Mouse (Mus musculus) liver, embryonic 14.5 days (tissue): ENCODE measurements around the gene Gm13723. TPM values are rescaled to one million over a fixed set of nuclear protein-coding genes. Genes with fewer than 3 reads are reported as not detected.

Source experiments
- ATAC-seq: fragments of 200-750 bp; cut with Nextera tagmentation; 2 replicates; pipeline ENCODE4 v1.8.0; 2017; ENCODE audit warnings: moderate number of reproducible peaks, mild to moderate bottlenecking, moderate library complexity; ENCODE audit not compliant: insufficient read depth
- DNase-seq, 3 experiments: peaks; one replicate each; pipeline ENCODE4 v3.0.0-alpha.2; 2012 to 2013; ENCODE audit warnings: low read depth in 3 of 3, low spot score in 3 of 3
- H3K27ac ChIP-seq: fragments of 300-500 bp; sonication (generic); 2 replicates; pipeline ENCODE4 v1.5.1; 2014; ENCODE audit warnings: moderate library complexity, mild to moderate bottlenecking, control low read depth, inconsistent platforms
- H3K27me3 ChIP-seq: fragments of 300-500 bp; sonication (generic); 2 replicates; pipeline ENCODE4 v1.6.1; 2014; ENCODE audit warnings: mild to moderate bottlenecking, low read length, moderate library complexity; ENCODE audit not compliant: control insufficient read depth, insufficient read depth
- H3K36me3 ChIP-seq: fragments of 300-500 bp; sonication (generic); replicated peaks from 2 replicates; pipeline ENCODE4 v1.6.1; 2014; ENCODE audit warnings: low read depth; ENCODE audit not compliant: control insufficient read depth, insufficient read depth
- H3K4me1 ChIP-seq, 2 experiments: fragments of 200-500 bp in 1 of 2; fragments of 300-500 bp in 1 of 2; sonication (generic) in 1 of 2; replicated peaks; 2 replicates each; pipeline ENCODE4 v1.6.1; 2012 to 2014; ENCODE audit warnings: antibody characterized with exemption in 1 of 2, inconsistent platforms in 1 of 2, low read length in 1 of 2; ENCODE audit not compliant: control insufficient read depth in 2 of 2, insufficient read depth in 2 of 2
- H3K4me2 ChIP-seq: fragments of 300-500 bp; sonication (generic); 2 replicates; pipeline ENCODE4 v1.6.1; 2014; ENCODE audit warnings: low read depth, mild to moderate bottlenecking, control low read depth, moderate library complexity
- H3K4me3 ChIP-seq, 2 experiments: fragments of 200-500 bp in 1 of 2; fragments of 300-500 bp in 1 of 2; sonication (generic) in 1 of 2; 2 replicates each; pipeline ENCODE4 v1.5.1; 2012 to 2014; ENCODE audit warnings: low read depth in 2 of 2, low read length in 2 of 2, mild to moderate bottlenecking in 2 of 2, control low read depth in 1 of 2, inconsistent platforms in 1 of 2, moderate library complexity in 1 of 2; ENCODE audit not compliant: insufficient read depth in 1 of 2
- H3K9ac ChIP-seq: fragments of 300-500 bp; sonication (generic); replicated peaks from 2 replicates; pipeline ENCODE4 v1.6.1; 2014; ENCODE audit warnings: mild to moderate bottlenecking, control low read depth, moderate library complexity
- H3K9me3 ChIP-seq: fragments of 300-500 bp; sonication (generic); 2 replicates; pipeline ENCODE4 v1.6.1; 2016; ENCODE audit warnings: low read length, mixed read lengths; ENCODE audit not compliant: control insufficient read depth
- CTCF ChIP-seq: IDR thresholded peaks from 2 replicates; pipeline ENCODE4 v1.5.1; 2016; ENCODE audit warnings: antibody characterized with exemption, low read depth, control low read depth
- EP300 ChIP-seq: IDR thresholded peaks from 2 replicates; pipeline ENCODE4 v1.6.1; 2016; ENCODE audit warnings: antibody characterized with exemption, low read depth
- WGBS: fragments of 180-500 bp; shearing (Covaris S2); extraction: QIAGEN DNeasy Blood & Tissue Kit; methylation state at CpG from one replicate; pipeline ENCODE4 v1.1.7; 2014; ENCODE audit not compliant: insufficient replicate concordance; 5-methylcytosine and 5-hydroxymethylcytosine counted together
- polyA plus RNA-seq, 2 experiments: library from polyadenylated mRNA; depleted of rRNA in 1 of 2; stranded (reverse) in 1 of 2; unstranded in 1 of 2; fragments of >200 nt; fragmentation: Nextera tagmentation in 1 of 2; extraction: Ambion mirVana in 1 of 2; gene quantifications; 2 replicates each; pipeline versions ENCODE4 v1.2.1 to v1.2.3; 2012 to 2014

Gm13723 gene
- polyA plus RNA-seq (2012; rRNA removed) (not detected in 2 replicates), polyA plus RNA-seq (2014; fragmentation: Nextera tagmentation; extraction: Ambion mirVana) (not detected in 2 replicates)

DNA sequence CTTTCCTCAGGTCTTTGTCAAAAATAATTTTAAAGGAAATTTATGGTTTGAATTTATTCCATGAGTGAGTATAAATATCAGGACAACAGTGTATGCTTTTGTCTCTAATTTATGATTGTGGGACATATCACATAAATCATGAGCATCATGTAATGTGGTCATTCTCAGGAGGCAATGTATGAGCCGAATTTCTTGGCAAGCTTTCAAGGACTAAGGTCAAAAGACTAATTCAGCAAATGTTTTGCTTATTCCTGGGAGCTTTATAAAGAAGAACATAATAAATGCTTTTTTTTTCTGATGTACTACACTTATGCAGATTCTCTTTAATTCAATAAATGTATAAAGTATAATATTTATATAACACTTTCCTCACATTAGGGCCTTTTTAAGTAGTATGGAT, at the start of gene Gm13723:
Gene Gm13723, minus strand, starts transcription at position 101 of the 400 bp plus-strand sequence.
- ATAC-seq = no peak
- no peak within 1 kb of the TSS for H3K27ac ChIP-seq
- H3K9ac ChIP-seq = no peak within 1 kb of the TSS
- no peak for DNase-seq
- no peaks in the 10 kb centered on the region for H3K4me1 ChIP-seq
- H3K9me3 ChIP-seq = no peaks in the 10 kb centered on the region
- WGBS = 42% methylated on average over 1 of the region's 1 CpGs
- no peak within 1 kb of the TSS for H3K4me2 ChIP-seq
- H3K36me3 ChIP-seq = no peaks in the 10 kb centered on the region
- no peak within 1 kb of the TSS for H3K4me3 ChIP-seq
- TF ChIP-seq CTCF (no peak), EP300 (no peak)
- no peaks in the 10 kb centered on the region for H3K27me3 ChIP-seq

DNA sequence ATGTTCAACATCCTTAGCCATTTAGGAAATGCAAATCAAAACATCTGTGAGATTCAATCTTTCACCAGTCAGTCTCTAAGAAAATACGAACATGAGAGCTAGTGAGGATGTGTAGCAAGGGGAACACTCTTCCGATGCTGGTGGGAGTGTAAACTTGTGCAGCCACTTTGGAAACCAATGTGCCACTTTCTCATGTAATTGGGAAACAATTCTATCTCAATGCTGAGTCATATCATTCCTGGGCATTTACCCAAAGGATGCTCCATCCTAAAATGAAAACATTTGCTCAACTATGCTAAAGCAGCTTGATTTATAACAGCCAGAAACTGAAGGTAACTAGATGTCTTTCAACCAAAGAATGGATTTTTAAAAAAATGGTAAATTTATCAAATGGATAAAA, 31.0 kb upstream of the Gm13723 start:
- H3K27me3 ChIP-seq = no peaks in the 10 kb centered on the region
- WGBS = 58% methylated on average over 2 of the region's 2 CpGs
- H3K4me3 ChIP-seq = no peak overlapping the region
- H3K27ac ChIP-seq = no peak overlapping the region
- no peak for DNase-seq
- no peak for ATAC-seq
- H3K36me3 ChIP-seq = no peaks in the 10 kb centered on the region
- H3K4me1 ChIP-seq = no peaks in the 10 kb centered on the region
- TF ChIP-seq EP300 = no peak
- TF ChIP-seq CTCF = no peak
- no peak overlapping the region for H3K9ac ChIP-seq
- no peak overlapping the region for H3K4me2 ChIP-seq
- no peaks in the 10 kb centered on the region for H3K9me3 ChIP-seq

DNA sequence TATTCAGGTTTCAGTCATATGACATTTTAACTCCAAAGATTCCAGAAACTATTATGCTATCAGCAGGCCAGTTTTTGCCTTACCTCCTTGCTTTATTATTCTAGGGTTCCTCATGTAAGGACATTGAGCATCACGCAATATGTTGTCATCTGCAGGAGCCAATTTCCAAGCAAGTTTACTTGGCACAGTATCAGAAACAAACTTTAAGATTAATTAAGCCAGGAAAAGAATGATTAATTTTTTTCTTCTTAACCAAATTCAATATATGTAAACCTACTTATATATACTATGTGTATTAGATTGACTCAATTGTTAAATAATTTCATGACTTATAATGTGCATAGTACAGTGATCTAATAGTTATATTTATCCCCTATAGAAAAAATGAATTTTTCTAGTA, 17.5 kb upstream of the Gm13723 start, which contains the start of gene Olfr1097:
Gene Olfr1097, minus strand, starts transcription at position 101 of the 400 bp plus-strand sequence.
- no peaks in the 10 kb centered on the region for H3K27me3 ChIP-seq
- no peak within 1 kb of the TSS for H3K27ac ChIP-seq
- TF ChIP-seq CTCF (no peak), EP300 (no peak)
- no peak within 1 kb of the TSS for H3K4me2 ChIP-seq
- H3K9me3 ChIP-seq = no peaks in the 10 kb centered on the region
- H3K36me3 ChIP-seq = no peaks in the 10 kb centered on the region
- no peak within 1 kb of the TSS for H3K9ac ChIP-seq
- no peak for DNase-seq
- WGBS = 70% methylated on average over 1 of the region's 1 CpGs
- no peak for ATAC-seq
- no peaks in the 10 kb centered on the region for H3K4me1 ChIP-seq
- no peak within 1 kb of the TSS for H3K4me3 ChIP-seq

DNA sequence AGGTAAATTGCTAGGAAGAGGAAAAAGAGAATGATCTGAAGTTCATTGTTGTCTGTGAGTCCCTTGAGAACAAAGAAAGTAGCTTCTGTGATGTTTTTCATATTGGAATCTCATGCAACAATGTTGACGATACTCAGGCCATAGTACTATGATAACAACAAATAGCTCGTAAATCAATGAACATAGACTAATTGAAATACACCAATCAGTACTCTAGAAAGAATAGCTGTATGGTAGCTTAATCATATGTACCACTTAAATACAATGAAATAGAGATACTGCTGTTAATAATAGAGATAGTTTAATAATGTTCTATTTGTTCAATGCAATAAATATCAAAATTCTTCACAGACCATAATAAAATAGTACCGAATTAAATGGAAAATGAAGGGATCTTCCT, 23.0 kb downstream of the Gm13723 start, which contains the start of gene Olfr1095:
Gene Olfr1095, minus strand, starts transcription at position 101 of the 400 bp plus-strand sequence.
- Histone ChIP-seq H3K27me3 (no peaks in the 10 kb centered on the region), H3K4me3 (no peak within 1 kb of the TSS), H3K36me3 (no peaks in the 10 kb centered on the region), H3K4me1 (no peaks in the 10 kb centered on the region), H3K9me3 (no peaks in the 10 kb centered on the region), H3K4me2 (no peak within 1 kb of the TSS), H3K27ac (no peak within 1 kb of the TSS), H3K9ac (no peak within 1 kb of the TSS)
- no peak for TF ChIP-seq CTCF
- no peak for TF ChIP-seq EP300
- ATAC-seq (no peak), DNase-seq (no peak)
- 70% methylated on average over 3 of the region's 3 CpGs for WGBS

DNA sequence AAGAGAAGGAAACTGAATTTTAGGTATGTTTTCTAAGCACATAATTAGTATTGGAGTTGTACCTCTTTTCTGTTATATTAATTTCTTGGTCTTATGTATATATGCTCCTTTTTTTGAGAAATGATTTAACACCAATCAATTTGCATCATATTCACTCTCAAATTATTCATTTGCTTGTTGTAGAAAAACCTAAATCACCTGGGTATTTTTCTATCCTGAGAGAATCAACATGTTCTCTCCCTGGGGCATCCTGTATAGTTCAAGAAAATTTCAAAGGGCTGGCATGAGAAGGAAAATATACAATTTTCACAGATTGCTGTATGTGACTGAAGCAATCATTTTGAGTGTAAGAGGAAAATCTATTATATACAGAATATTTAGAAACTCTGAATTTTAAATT, 50.2 kb downstream of the Gm13723 start, which contains the start of gene Olfr1094:
Gene Olfr1094, plus strand, starts transcription at position 301 of the 400 bp plus-strand sequence.
- TF ChIP-seq EP300 (no peak), CTCF (no peak)
- no peaks in the 10 kb centered on the region for H3K27me3 ChIP-seq
- ATAC-seq (no peak), DNase-seq (no peak)
- no peaks in the 10 kb centered on the region for H3K9me3 ChIP-seq
- no peaks in the 10 kb centered on the region for H3K4me1 ChIP-seq
- H3K4me2 ChIP-seq = no peak within 1 kb of the TSS
- H3K36me3 ChIP-seq = no peaks in the 10 kb centered on the region
- no peak within 1 kb of the TSS for H3K4me3 ChIP-seq
- no peak within 1 kb of the TSS for H3K27ac ChIP-seq
- no peak within 1 kb of the TSS for H3K9ac ChIP-seq

Other genes starting within 250 kb of the Gm13723 start
- gene Olfr1084, start 235.1 kb downstream of the Gm13723 start, polyA plus RNA-seq (2012; rRNA removed) = not detected in 2 replicates
- not detected in 2 replicates for gene Olfr1084, start 235.1 kb downstream of the Gm13723 start, polyA plus RNA-seq (2014; fragmentation: Nextera tagmentation; extraction: Ambion mirVana)
- not detected in 2 replicates for gene Olfr1085, start 212.8 kb downstream of the Gm13723 start, polyA plus RNA-seq (2012; rRNA removed)
- not detected in 2 replicates for gene Olfr1085, start 212.8 kb downstream of the Gm13723 start, polyA plus RNA-seq (2014; fragmentation: Nextera tagmentation; extraction: Ambion mirVana)
- gene Olfr1086, start 194.7 kb downstream of the Gm13723 start, polyA plus RNA-seq (2012; rRNA removed) = not detected in 2 replicates
- not detected in 2 replicates for gene Olfr1086, start 194.7 kb downstream of the Gm13723 start, polyA plus RNA-seq (2014; fragmentation: Nextera tagmentation; extraction: Ambion mirVana)
- not detected in 2 replicates for gene Olfr1087, start 176.4 kb downstream of the Gm13723 start, polyA plus RNA-seq (2012; rRNA removed)
- not detected in 2 replicates for gene Olfr1087, start 176.4 kb downstream of the Gm13723 start, polyA plus RNA-seq (2014; fragmentation: Nextera tagmentation; extraction: Ambion mirVana)
- gene Olfr1089, start 141.1 kb downstream of the Gm13723 start, polyA plus RNA-seq (2012; rRNA removed) = not detected in 2 replicates
- gene Olfr1089, start 141.1 kb downstream of the Gm13723 start, polyA plus RNA-seq (2014; fragmentation: Nextera tagmentation; extraction: Ambion mirVana) = not detected in 2 replicates
- not detected in 2 replicates for gene Olfr1090, start 115.8 kb downstream of the Gm13723 start, polyA plus RNA-seq (2012; rRNA removed)
- gene Olfr1090, start 115.8 kb downstream of the Gm13723 start, polyA plus RNA-seq (2014; fragmentation: Nextera tagmentation; extraction: Ambion mirVana) = not detected in 2 replicates
- gene Olfr1093, start 92.3 kb downstream of the Gm13723 start, polyA plus RNA-seq (2012; rRNA removed) = not detected in 2 replicates
- gene Olfr1093, start 92.3 kb downstream of the Gm13723 start, polyA plus RNA-seq (2014; fragmentation: Nextera tagmentation; extraction: Ambion mirVana) = not detected in 2 replicates
- not detected in 2 replicates for gene Olfr141, start 64.8 kb downstream of the Gm13723 start, polyA plus RNA-seq (2012; rRNA removed)
- gene Olfr141, start 64.8 kb downstream of the Gm13723 start, polyA plus RNA-seq (2014; fragmentation: Nextera tagmentation; extraction: Ambion mirVana) = not detected in 2 replicates
- not detected in 2 replicates for gene Olfr1094, start 50.1 kb downstream of the Gm13723 start, polyA plus RNA-seq (2012; rRNA removed)
- not detected in 2 replicates for gene Olfr1094, start 50.1 kb downstream of the Gm13723 start, polyA plus RNA-seq (2014; fragmentation: Nextera tagmentation; extraction: Ambion mirVana)
- gene Olfr1095, start 23.1 kb downstream of the Gm13723 start, polyA plus RNA-seq (2012; rRNA removed) = not detected in 2 replicates
- not detected in 2 replicates for gene Olfr1095, start 23.1 kb downstream of the Gm13723 start, polyA plus RNA-seq (2014; fragmentation: Nextera tagmentation; extraction: Ambion mirVana)
- gene Olfr1097, start 17.4 kb upstream of the Gm13723 start, polyA plus RNA-seq (2012; rRNA removed) = not detected in 2 replicates
- not detected in 2 replicates for gene Olfr1097, start 17.4 kb upstream of the Gm13723 start, polyA plus RNA-seq (2014; fragmentation: Nextera tagmentation; extraction: Ambion mirVana)
- not detected in 2 replicates for gene Olfr1098, start 49.7 kb upstream of the Gm13723 start, polyA plus RNA-seq (2012; rRNA removed)
- not detected in 2 replicates for gene Olfr1098, start 49.7 kb upstream of the Gm13723 start, polyA plus RNA-seq (2014; fragmentation: Nextera tagmentation; extraction: Ambion mirVana)
- not detected in 2 replicates for gene Olfr1099, start 85.9 kb upstream of the Gm13723 start, polyA plus RNA-seq (2012; rRNA removed)
- not detected in 2 replicates for gene Olfr1099, start 85.9 kb upstream of the Gm13723 start, polyA plus RNA-seq (2014; fragmentation: Nextera tagmentation; extraction: Ambion mirVana)
- not detected in 2 replicates for gene Olfr1100, start 105.2 kb upstream of the Gm13723 start, polyA plus RNA-seq (2012; rRNA removed)
- gene Olfr1100, start 105.2 kb upstream of the Gm13723 start, polyA plus RNA-seq (2014; fragmentation: Nextera tagmentation; extraction: Ambion mirVana) = not detected in 2 replicates
- not detected in 2 replicates for gene Olfr1101, start 116.4 kb upstream of the Gm13723 start, polyA plus RNA-seq (2012; rRNA removed)
- not detected in 2 replicates for gene Olfr1101, start 116.4 kb upstream of the Gm13723 start, polyA plus RNA-seq (2014; fragmentation: Nextera tagmentation; extraction: Ambion mirVana)
- gene Olfr1102, start 123.6 kb upstream of the Gm13723 start, polyA plus RNA-seq (2012; rRNA removed) = not detected in 2 replicates
- gene Olfr1102, start 123.6 kb upstream of the Gm13723 start, polyA plus RNA-seq (2014; fragmentation: Nextera tagmentation; extraction: Ambion mirVana) = not detected in 2 replicates
- not detected in 2 replicates for gene Olfr1104, start 152.3 kb upstream of the Gm13723 start, polyA plus RNA-seq (2012; rRNA removed)
- gene Olfr1104, start 152.3 kb upstream of the Gm13723 start, polyA plus RNA-seq (2014; fragmentation: Nextera tagmentation; extraction: Ambion mirVana) = not detected in 2 replicates
- not detected in 2 replicates for gene Olfr1105, start 161.7 kb upstream of the Gm13723 start, polyA plus RNA-seq (2012; rRNA removed)
- gene Olfr1105, start 161.7 kb upstream of the Gm13723 start, polyA plus RNA-seq (2014; fragmentation: Nextera tagmentation; extraction: Ambion mirVana) = not detected in 2 replicates
- not detected in 2 replicates for gene Olfr1106, start 177.5 kb upstream of the Gm13723 start, polyA plus RNA-seq (2012; rRNA removed)
- gene Olfr1106, start 177.5 kb upstream of the Gm13723 start, polyA plus RNA-seq (2014; fragmentation: Nextera tagmentation; extraction: Ambion mirVana) = not detected in 2 replicates
- gene Olfr1107, start 201.0 kb upstream of the Gm13723 start, polyA plus RNA-seq (2012; rRNA removed) = not detected in 2 replicates
- gene Olfr1107, start 201.0 kb upstream of the Gm13723 start, polyA plus RNA-seq (2014; fragmentation: Nextera tagmentation; extraction: Ambion mirVana) = not detected in 2 replicates
- not detected in 2 replicates for gene Olfr1109, start 221.2 kb upstream of the Gm13723 start, polyA plus RNA-seq (2012; rRNA removed)
- not detected in 2 replicates for gene Olfr1109, start 221.2 kb upstream of the Gm13723 start, polyA plus RNA-seq (2014; fragmentation: Nextera tagmentation; extraction: Ambion mirVana)
- not detected in 2 replicates for gene Olfr259, start 239.8 kb upstream of the Gm13723 start, polyA plus RNA-seq (2012; rRNA removed)
- not detected in 2 replicates for gene Olfr259, start 239.8 kb upstream of the Gm13723 start, polyA plus RNA-seq (2014; fragmentation: Nextera tagmentation; extraction: Ambion mirVana)